ENCODE assay signal across 15 mouse cellular contexts in the genomic region with DNA sequence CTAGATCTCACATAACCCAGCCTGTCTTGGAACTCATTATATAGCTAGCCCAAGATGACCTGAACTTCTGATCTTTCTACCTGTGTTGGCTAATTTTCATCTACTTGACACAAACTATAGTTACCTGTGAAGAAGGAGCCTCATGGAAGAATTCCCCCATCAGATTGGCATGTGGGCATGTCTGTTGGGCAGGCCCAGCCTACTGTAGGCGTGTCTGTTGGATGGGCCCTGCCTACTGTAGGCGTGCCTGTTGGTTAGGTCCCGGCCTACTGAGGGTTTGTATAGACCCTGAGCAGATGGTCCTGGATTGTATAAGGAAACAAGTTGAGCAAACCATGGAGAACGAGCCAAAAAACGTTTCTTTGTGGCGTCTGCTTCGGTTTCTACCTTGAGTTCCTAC.
"Had no signal": no experiment of that assay in that cellular context is flagged by ENCODE, and none has a peak within 500 bp of the region (broad histone marks: within the 10 kb centered on the region; RNA-seq: fewer than 3 reads in every experiment).

No protein-coding gene starts in this region.

- H3K9me3 ChIP-seq: midbrain, embryonic 13.5 days; midbrain, embryonic 15.5 days; neural tube, embryonic 13.5 days; neural tube, embryonic 15.5 days had no signal

- H3K27me3 ChIP-seq: midbrain, embryonic 13.5 days; midbrain, embryonic 15.5 days; neural tube, embryonic 13.5 days; neural tube, embryonic 15.5 days had no signal

- DNase-seq: lung, adult 18-20 months; lung, embryonic 14.5 days; lung, postnatal 4 days; retina, postnatal 1 day; right cerebral cortex, adult 18-20 months; right cerebral cortex, postnatal 14 days; spleen, adult 18-20 months; thymus, adult 18-20 months; thymus, postnatal 14 days; thymus, postnatal 36 days had no signal

- H3K27ac ChIP-seq: midbrain, embryonic 13.5 days; midbrain, embryonic 15.5 days; neural tube, embryonic 13.5 days; neural tube, embryonic 15.5 days had no signal

- H3K4me3 ChIP-seq: midbrain, embryonic 13.5 days; midbrain, embryonic 15.5 days; neural tube, embryonic 13.5 days; neural tube, embryonic 15.5 days had no signal

- H3K36me3 ChIP-seq: midbrain, embryonic 13.5 days; midbrain, embryonic 15.5 days; neural tube, embryonic 13.5 days; neural tube, embryonic 15.5 days had no signal

- ATAC-seq: midbrain, embryonic 13.5 days; midbrain, embryonic 15.5 days had no signal

- H3K9ac ChIP-seq: lung, embryonic 14.5 days; midbrain, embryonic 13.5 days; midbrain, embryonic 15.5 days; neural tube, embryonic 13.5 days; neural tube, embryonic 15.5 days had no signal

- H3K4me1 ChIP-seq: midbrain, embryonic 15.5 days; neural tube, embryonic 15.5 days had no signal

- H3K4me2 ChIP-seq: lung, embryonic 14.5 days; midbrain, embryonic 11.5 days; midbrain, embryonic 13.5 days; midbrain, embryonic 15.5 days; neural tube, embryonic 13.5 days; neural tube, embryonic 15.5 days had no signal
